Mouse (Mus musculus) forebrain, embryonic 11.5 days (tissue): ENCODE measurements around the gene Arpin. TPM values are rescaled to one million over a fixed set of nuclear protein-coding genes. Genes with fewer than 3 reads are reported as not detected.

Source experiments
- ATAC-seq: fragments of 200-750 bp; cut with Nextera tagmentation; replicated peaks from 2 replicates; pipeline ENCODE4 v1.8.0; 2017; ENCODE audit warnings: moderate TSS enrichment; ENCODE audit not compliant: low FRiP score
- DNase-seq: peaks from one replicate; pipeline ENCODE4 v3.0.0-alpha.2; 2017; ENCODE audit warnings: low spot score
- H3K27ac ChIP-seq: fragments of 300-500 bp; sonication (generic); 2 replicates; pipeline ENCODE4 v1.5.1; 2014; ENCODE audit warnings: low read depth, low read length
- H3K27me3 ChIP-seq: fragments of 300-500 bp; sonication (generic); 2 replicates; pipeline ENCODE4 v1.6.1; 2014; ENCODE audit warnings: mild to moderate bottlenecking, low read length, mixed read lengths; ENCODE audit not compliant: control insufficient read depth, insufficient read depth
- H3K36me3 ChIP-seq: fragments of 300-500 bp; sonication (generic); 2 replicates; pipeline ENCODE4 v1.6.1; 2014; ENCODE audit warnings: mild to moderate bottlenecking, low read length, moderate library complexity, mixed read lengths; ENCODE audit not compliant: control insufficient read depth, insufficient read depth
- H3K4me1 ChIP-seq: fragments of 300-500 bp; sonication (generic); replicated peaks from 2 replicates; pipeline ENCODE4 v1.6.1; 2014; ENCODE audit warnings: low read length, mixed read lengths; ENCODE audit not compliant: control insufficient read depth, insufficient read depth
- H3K4me2 ChIP-seq: fragments of 300-500 bp; sonication (generic); 2 replicates; pipeline ENCODE4 v1.6.1; 2014; ENCODE audit warnings: low read depth, mild to moderate bottlenecking, low read length, moderate library complexity, mixed read lengths; ENCODE audit not compliant: severe bottlenecking
- H3K4me3 ChIP-seq: fragments of 300-500 bp; sonication (generic); 2 replicates; pipeline ENCODE4 v1.5.1; 2014; ENCODE audit warnings: low read depth, low read length
- H3K9ac ChIP-seq: fragments of 300-500 bp; sonication (generic); 2 replicates; pipeline ENCODE4 v1.6.1; 2014; ENCODE audit warnings: low read length
- H3K9me3 ChIP-seq: fragments of 300-500 bp; sonication (generic); 2 replicates; pipeline ENCODE4 v1.6.1; 2016; ENCODE audit warnings: low read length, mixed read lengths; ENCODE audit not compliant: control insufficient read depth
- WGBS: fragments of 180-500 bp; shearing (Covaris S2); extraction: QIAGEN DNeasy Blood & Tissue Kit; methylation state at CpG from one replicate; pipeline ENCODE4 v1.1.7; 2014; 5-methylcytosine and 5-hydroxymethylcytosine counted together
- microRNA-seq: library from miRNA; unstranded; fragments of <30 nt; microRNA quantifications from one replicate; pipeline ENCODE4, GENCODE M21; 2016; ENCODE audit not compliant: insufficient number of aligned reads
- polyA plus RNA-seq: library from polyadenylated mRNA; unstranded; fragments of >200 nt; fragmentation: Nextera tagmentation; extraction: Ambion mirVana; gene quantifications from 2 replicates; pipeline ENCODE4 v1.2.1, GENCODE M21; 2014

The Arpin gene
- polyA plus RNA-seq, 1 experiment from 2014 or later, result 20.8 TPM

DNA sequence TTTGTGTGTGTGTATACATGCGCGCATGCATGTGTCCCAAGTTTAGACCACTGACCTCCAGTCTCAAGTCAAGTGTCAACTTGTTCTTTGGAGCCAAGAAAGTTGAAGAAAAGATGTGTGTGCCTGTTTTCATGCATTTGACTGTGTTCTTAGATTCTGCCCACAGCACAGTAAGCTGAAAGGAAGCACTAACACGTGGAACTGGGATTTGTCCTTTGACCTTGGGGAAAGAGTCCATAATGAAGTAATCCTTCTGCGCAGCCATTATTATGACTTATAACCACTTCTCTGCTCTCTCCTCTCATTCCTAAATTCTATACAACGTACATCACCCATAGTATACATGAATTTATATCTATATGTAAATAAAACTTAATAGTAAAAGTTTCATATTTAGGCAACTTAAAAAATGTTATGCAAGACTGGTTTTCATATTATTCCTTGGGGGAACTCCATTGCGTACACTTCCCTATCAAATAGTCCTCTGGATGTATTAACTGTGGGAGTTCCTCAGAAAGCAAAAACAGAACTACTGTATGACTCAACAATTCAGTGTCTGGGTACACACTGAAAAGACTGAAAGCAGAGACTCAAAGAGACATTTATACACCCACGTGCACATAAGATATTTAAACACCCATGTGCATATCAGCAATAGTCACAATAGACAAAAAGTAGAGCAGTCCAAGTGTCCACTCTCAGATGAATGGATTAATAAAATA, 51.4 kb downstream of the Arpin start:
- no peak overlapping the region for H3K9ac ChIP-seq
- WGBS, result 91% methylated on average over 7 of the region's 7 CpGs
- DNase-seq (no peak), ATAC-seq (no peak)
- no peak overlapping the region for H3K27ac ChIP-seq
- no peaks in the 10 kb centered on the region for H3K9me3 ChIP-seq
- H3K36me3 ChIP-seq, result no peaks in the 10 kb centered on the region
- no peaks in the 10 kb centered on the region for H3K4me1 ChIP-seq
- no peaks in the 10 kb centered on the region for H3K27me3 ChIP-seq
- no peak overlapping the region for H3K4me2 ChIP-seq
- H3K4me3 ChIP-seq, result no peak overlapping the region

DNA sequence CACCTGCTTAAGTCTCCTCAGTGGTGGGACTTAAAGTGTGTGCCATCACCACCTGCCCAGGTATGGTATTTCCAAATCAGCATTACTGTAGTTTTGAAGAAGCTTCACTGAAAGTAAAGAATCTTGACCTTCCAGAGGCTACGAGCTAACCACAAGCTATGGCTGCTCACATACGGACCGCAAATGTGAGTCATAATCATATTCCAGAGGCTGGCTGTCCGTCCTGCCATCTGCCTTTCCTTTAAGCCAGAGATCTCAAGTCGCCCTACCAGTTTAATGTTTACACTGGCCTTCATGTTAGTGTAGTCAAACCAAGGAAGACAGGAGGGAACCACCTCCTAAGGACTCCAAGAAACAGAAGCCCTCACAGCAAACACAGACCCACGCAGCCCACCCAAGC, 53.3 kb downstream of the Arpin start:
- Histone ChIP-seq H3K4me3 (no peak overlapping the region), H3K27ac (no peak overlapping the region), H3K9ac (no peak overlapping the region), H3K4me1 (no peaks in the 10 kb centered on the region), H3K4me2 (no peak overlapping the region), H3K27me3 (no peaks in the 10 kb centered on the region), H3K9me3 (no peaks in the 10 kb centered on the region), H3K36me3 (no peaks in the 10 kb centered on the region)
- ATAC-seq (no peak), DNase-seq (no peak)
- WGBS, result 93% methylated on average over 6 of the region's 6 CpGs

DNA sequence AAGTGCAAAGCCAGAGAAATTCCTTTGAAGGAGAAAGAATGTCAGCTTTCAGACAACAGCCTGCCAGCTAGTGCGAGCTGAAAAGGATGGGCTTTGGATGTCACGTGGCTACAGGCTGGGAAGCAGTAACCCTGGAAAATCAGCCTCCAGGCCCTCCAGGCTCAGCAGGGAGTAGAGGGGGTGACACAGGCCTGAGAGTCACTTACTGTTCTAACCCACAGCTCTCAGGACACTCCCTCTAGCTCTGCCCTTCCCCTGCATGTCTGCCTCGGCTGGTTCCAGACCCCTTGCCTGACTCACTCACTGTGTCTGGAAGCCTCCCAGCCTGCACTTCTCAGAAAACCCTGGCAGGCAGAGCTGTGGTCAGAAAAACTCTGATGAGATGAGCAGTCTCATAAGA, 54.2 kb downstream of the Arpin start:
- Histone ChIP-seq H3K4me2 (no peak overlapping the region), H3K9me3 (no peaks in the 10 kb centered on the region), H3K27ac (no peak overlapping the region), H3K27me3 (no peaks in the 10 kb centered on the region), H3K9ac (no peak overlapping the region), H3K36me3 (no peaks in the 10 kb centered on the region; the same call in 1 of the 2 replicates), H3K4me3 (no peak overlapping the region), H3K4me1 (no peaks in the 10 kb centered on the region)
- ATAC-seq, result no peak
- DNase-seq, result no peak
- WGBS, result 62% methylated on average over 3 of the region's 3 CpGs

DNA sequence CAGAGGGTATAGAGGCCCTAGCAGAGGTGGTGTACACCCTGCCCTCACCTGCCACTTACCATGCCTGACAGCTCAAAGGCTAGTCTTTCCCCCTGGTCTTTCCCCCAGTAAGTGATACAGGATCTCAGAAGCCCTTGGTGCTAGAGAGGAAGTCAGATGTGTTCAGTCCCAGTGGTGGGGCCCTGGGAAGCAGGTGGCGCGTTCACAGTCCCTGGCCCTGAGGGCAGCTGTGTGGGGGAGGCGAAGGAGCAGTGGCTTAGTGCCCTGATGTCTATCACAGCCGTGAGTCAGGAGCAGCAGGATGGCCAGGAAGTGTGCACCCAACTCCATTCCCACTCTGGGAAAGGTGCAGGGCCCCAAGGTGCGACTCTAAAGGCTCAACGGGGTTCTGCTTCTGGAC, 55.1 kb downstream of the Arpin start:
- no peaks in the 10 kb centered on the region; the same call in 1 of the 2 replicates for H3K36me3 ChIP-seq
- ATAC-seq (no peak), DNase-seq (no peak)
- no peak overlapping the region for H3K27ac ChIP-seq
- H3K9me3 ChIP-seq, result no peaks in the 10 kb centered on the region
- H3K4me3 ChIP-seq, result no peak overlapping the region
- H3K4me2 ChIP-seq, result no peak overlapping the region
- no peak overlapping the region for H3K9ac ChIP-seq
- H3K27me3 ChIP-seq, result no peaks in the 10 kb centered on the region
- no peaks in the 10 kb centered on the region for H3K4me1 ChIP-seq
- WGBS, result 89% methylated on average over 6 of the region's 6 CpGs

DNA sequence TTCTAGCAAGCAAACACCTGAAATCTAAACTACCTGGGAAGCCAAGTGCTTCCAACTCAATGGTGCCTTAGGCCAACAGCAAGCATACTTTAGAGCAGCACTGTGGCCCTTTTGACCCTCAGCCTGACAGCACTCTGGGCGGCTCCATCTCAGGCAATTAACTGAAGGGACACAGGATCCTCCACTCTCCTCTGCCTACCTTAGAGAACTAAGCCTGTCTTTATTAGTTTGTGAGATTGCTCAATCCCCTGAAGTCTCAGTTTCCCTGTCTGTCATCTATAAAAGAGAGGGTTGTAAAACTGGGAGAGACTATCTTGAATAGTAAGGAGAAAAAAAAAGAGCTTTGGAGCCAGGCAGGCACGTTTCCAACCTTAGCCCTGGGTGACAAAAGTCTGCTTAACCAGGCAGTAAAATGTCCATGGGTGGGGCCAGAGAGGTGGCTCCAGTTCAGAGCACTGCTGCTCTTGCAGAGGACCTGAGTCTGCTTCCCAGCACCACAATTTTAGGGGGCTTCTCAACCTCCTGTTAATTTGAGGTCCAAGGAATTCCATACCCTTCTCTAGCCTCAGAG, 56.6 kb downstream of the Arpin start:
- Histone ChIP-seq H3K36me3 (no peaks in the 10 kb centered on the region; the same call in 1 of the 2 replicates), H3K4me1 (no peaks in the 10 kb centered on the region), H3K9me3 (no peaks in the 10 kb centered on the region), H3K4me2 (no peak overlapping the region), H3K27me3 (no peaks in the 10 kb centered on the region), H3K4me3 (no peak overlapping the region), H3K27ac (no peak overlapping the region), H3K9ac (no peak overlapping the region)
- WGBS, result 84% methylated on average over 2 of the region's 2 CpGs
- ATAC-seq (no peak), DNase-seq (no peak)

Small RNAs within 50 kb of the gene (microRNA-seq; reads per million reads assigned to microRNA genes)
- not detected for gene Gm24541

Other genes starting within 250 kb of the Arpin start
- 7.3 and 8.7 TPM in 2 replicates for gene Kif7, start 219.6 kb downstream of the Arpin start, polyA plus RNA-seq
- gene Plin1, start 202.5 kb downstream of the Arpin start, polyA plus RNA-seq, result 0.07 TPM in 1 of 2 replicates, not detected in the other
- 7.6 and 8.7 TPM in 2 replicates for gene Pex11a, start 192.2 kb downstream of the Arpin start, polyA plus RNA-seq
- 0.21 and 0.37 TPM in 2 replicates for gene Wdr93, start 192.2 kb downstream of the Arpin start, polyA plus RNA-seq
- 0.15 TPM in 1 of 2 replicates, not detected in the other for gene Mesp1, start 141.6 kb downstream of the Arpin start, polyA plus RNA-seq
- 0.37 and 0.89 TPM in 2 replicates for gene Mesp2, start 124.6 kb downstream of the Arpin start, polyA plus RNA-seq
- 4.1 and 4.6 TPM in 2 replicates for gene Anpep, start 74.3 kb downstream of the Arpin start, polyA plus RNA-seq
- 46.6 and 53.1 TPM in 2 replicates for gene Ap3s2, start 14.7 kb downstream of the Arpin start, polyA plus RNA-seq
- 27.9 and 33.0 TPM in 2 replicates for gene Zfp710, start 89.5 kb upstream of the Arpin start, polyA plus RNA-seq
- gene Idh2, start 180.0 kb upstream of the Arpin start, polyA plus RNA-seq, result 403 and 425 TPM in 2 replicates